Mouse (Mus musculus) MEL (cell line): ENCODE data around the gene Trim68.

Source experiments
- CTCF ChIP-seq, 3 experiments: IDR thresholded peaks in 2 of 3; conservative IDR thresholded peaks in 1 of 3; 2 replicates each; pipeline ENCODE4 v1.5.1; 2011 to 2012; ENCODE audit warnings: low read length in 3 of 3, low read depth in 2 of 3, mild to moderate bottlenecking in 2 of 3, improper control_type of control experiment in 1 of 3, inconsistent platforms in 1 of 3, mixed read lengths in 1 of 3, moderate library complexity in 1 of 3; ENCODE audit not compliant: control insufficient read depth in 1 of 3, insufficient read depth in 1 of 3, poor library complexity in 1 of 3, severe bottlenecking in 1 of 3
- E2F4 ChIP-seq: IDR thresholded peaks from 2 replicates; pipeline ENCODE4 v1.6.1; 2011; ENCODE audit warnings: low read depth, low read length, improper control_type of control experiment, borderline replicate concordance
- GABPA ChIP-seq: IDR thresholded peaks from 2 replicates; pipeline ENCODE4 v1.6.1; 2012; ENCODE audit warnings: low read depth, mild to moderate bottlenecking, inconsistent platforms, low read length, improper control_type of control experiment, moderate library complexity
- GATA1 ChIP-seq: IDR thresholded peaks from 2 replicates; pipeline ENCODE4 v1.6.1; 2011; ENCODE audit warnings: low read depth, low read length, improper control_type of control experiment
- MAFK ChIP-seq: IDR thresholded peaks from 2 replicates; pipeline ENCODE4 v1.6.1; 2011; ENCODE audit warnings: low read depth, mild to moderate bottlenecking, low read length, improper control_type of control experiment, borderline replicate concordance
- MXI1 ChIP-seq: IDR thresholded peaks from 2 replicates; pipeline ENCODE4 v1.6.1; 2011; ENCODE audit warnings: mild to moderate bottlenecking, low read depth, low read length, improper control_type of control experiment
- POLR2A ChIP-seq, 2 experiments: IDR thresholded peaks; 2 replicates each; pipeline ENCODE4 v1.6.1; 2011 to 2012; ENCODE audit warnings: low read length in 2 of 2, mild to moderate bottlenecking in 2 of 2, control low read depth in 1 of 2, improper control_type of control experiment in 1 of 2, low read depth in 1 of 2, moderate library complexity in 1 of 2; ENCODE audit not compliant: control insufficient read depth in 1 of 2, insufficient read depth in 1 of 2, poor library complexity in 1 of 2
- SMC3 ChIP-seq: IDR thresholded peaks from 2 replicates; pipeline ENCODE4 v1.6.1; 2011; ENCODE audit warnings: low read depth, low read length, improper control_type of control experiment
- TAL1 ChIP-seq: IDR thresholded peaks from 2 replicates; pipeline ENCODE4 v1.6.1; 2012; ENCODE audit warnings: mild to moderate bottlenecking, inconsistent platforms, low read length, moderate library complexity, mixed read lengths
- TBP ChIP-seq: IDR thresholded peaks from 2 replicates; pipeline ENCODE4 v1.8.0; 2011; ENCODE audit warnings: low read depth, low read length, improper control_type of control experiment
- USF2 ChIP-seq, 2 experiments: IDR thresholded peaks; 2 replicates each; pipeline ENCODE4 v1.6.1; 2011 to 2012; ENCODE audit warnings: improper control_type of control experiment in 2 of 2, low read length in 2 of 2, borderline replicate concordance in 1 of 2, inconsistent platforms in 1 of 2, low read depth in 1 of 2, mild to moderate bottlenecking in 1 of 2; ENCODE audit not compliant: insufficient read depth in 1 of 2
- ZMIZ1 ChIP-seq: IDR thresholded peaks from 2 replicates; pipeline ENCODE4 v1.6.1; 2012; ENCODE audit warnings: low read depth, mild to moderate bottlenecking, inconsistent platforms, low read length, improper control_type of control experiment, moderate library complexity

DNA sequence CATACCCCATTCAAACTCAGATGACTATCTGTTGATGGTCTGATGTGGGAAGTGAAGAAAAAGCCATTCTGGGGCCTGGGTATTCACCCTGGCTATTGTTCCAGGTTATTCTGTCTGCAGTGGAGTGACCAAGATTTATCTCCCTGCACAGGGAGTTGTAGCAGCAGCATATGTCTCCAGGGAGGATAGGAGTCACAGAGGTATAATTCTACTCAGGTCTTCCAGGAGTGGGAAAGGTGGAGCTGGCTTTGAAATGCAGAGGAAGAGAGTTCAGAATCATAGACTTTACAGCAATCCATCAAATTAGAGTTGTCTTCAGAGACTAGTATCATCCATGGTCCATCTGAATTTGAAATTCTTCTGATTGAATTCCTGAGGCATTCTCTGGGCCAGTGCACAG, 40.3 kb upstream of the Trim68 start, which contains the start of gene Olfr559:
- no peak for TF ChIP-seq E2F4
- TF ChIP-seq MXI1 = no peak
- no peak for TF ChIP-seq POLR2A (IDR thresholded peaks at IDR 0.05; ENCODE audit: control insufficient read depth in 1 of 2, insufficient read depth in 1 of 2, low read depth in 1 of 2, low read length in 2 of 2, poor library complexity in 1 of 2)
- no peak for TF ChIP-seq CTCF (IDR thresholded peaks at IDR 0.05 in 2 of 3, conservative IDR thresholded peaks at IDR 0.05 in 1 of 3; ENCODE audit: control insufficient read depth in 1 of 3, insufficient read depth in 1 of 3, low read depth in 2 of 3, low read length in 3 of 3, poor library complexity in 1 of 3, severe bottlenecking in 1 of 3)
- no peak for TF ChIP-seq TBP
- TF ChIP-seq GATA1 = no peak
- no peak for TF ChIP-seq ZMIZ1
- no peak for TF ChIP-seq MAFK
- TF ChIP-seq USF2 (IDR thresholded peaks at IDR 0.05; ENCODE audit: borderline replicate concordance in 1 of 2, insufficient read depth in 1 of 2, low read depth in 1 of 2, low read length in 2 of 2) = no peak
- TF ChIP-seq GABPA = no peak
- TF ChIP-seq SMC3 = no peak
- TF ChIP-seq TAL1 = no peak
